Mouse (Mus musculus) ES-E14 (cell line): ENCODE data around the gene Dnase1l1. TPM values are rescaled to one million over a fixed set of nuclear protein-coding genes. Genes with fewer than 3 reads are reported as not detected.

Experiments
- DNase-seq: peaks from one replicate; pipeline ENCODE4 v3.0.0-alpha.2; 2013; ENCODE audit warnings: low read depth, low spot score
- H3K27ac ChIP-seq: 2 replicates; pipeline ENCODE4 v1.5.1; 2012; ENCODE audit warnings: low read depth, mild to moderate bottlenecking, low read length, moderate library complexity, mixed read lengths; ENCODE audit not compliant: poor library complexity, insufficient read depth, severe bottlenecking
- H3K36me3 ChIP-seq: 2 replicates; pipeline ENCODE4 v1.6.1; 2012; ENCODE audit warnings: mild to moderate bottlenecking, low read length, moderate library complexity, mixed read lengths; ENCODE audit not compliant: control insufficient read depth, poor library complexity, insufficient read depth, severe bottlenecking
- H3K4me1 ChIP-seq, 2 experiments: fragments of 150-350 bp in 1 of 2; sonication (generic) in 1 of 2; 2 replicates each; pipeline ENCODE4 v1.6.1; 2012; ENCODE audit warnings: low read length in 2 of 2, mild to moderate bottlenecking in 1 of 2, mixed read lengths in 1 of 2; ENCODE audit not compliant: control insufficient read depth in 2 of 2, insufficient read depth in 2 of 2, poor library complexity in 1 of 2
- H3K4me3 ChIP-seq, 2 experiments: fragments of 150-350 bp in 1 of 2; sonication (generic) in 1 of 2; 2 replicates each; pipeline ENCODE4 v1.5.1; 2012; ENCODE audit warnings: low read length in 2 of 2, low read depth in 1 of 2, mild to moderate bottlenecking in 1 of 2, mixed read lengths in 1 of 2; ENCODE audit not compliant: insufficient read depth in 1 of 2, poor library complexity in 1 of 2, severe bottlenecking in 1 of 2
- H3K9ac ChIP-seq: 2 replicates; pipeline ENCODE4 v1.6.1; 2012; ENCODE audit warnings: low read depth, mild to moderate bottlenecking, low read length, mixed read lengths; ENCODE audit not compliant: poor library complexity, insufficient read depth, severe bottlenecking
- H3K9me3 ChIP-seq: fragments of 150-350 bp; sonication (generic); 2 replicates; pipeline ENCODE4 v1.6.1; 2012; ENCODE audit warnings: low read depth, mild to moderate bottlenecking, low read length; ENCODE audit not compliant: control insufficient read depth, insufficient read depth
- CHD2 ChIP-seq: IDR thresholded peaks from 2 replicates; pipeline ENCODE4 v1.6.1; 2014; ENCODE audit warnings: mild to moderate bottlenecking, low read depth, low read length, inconsistent platforms
- HCFC1 ChIP-seq: IDR thresholded peaks from 2 replicates; pipeline ENCODE4 v1.6.1; 2012; ENCODE audit warnings: low read length, inconsistent platforms, borderline replicate concordance; ENCODE audit not compliant: insufficient read depth
- MAFK ChIP-seq: IDR thresholded peaks from 2 replicates; pipeline ENCODE4 v1.6.1; 2014; ENCODE audit warnings: mild to moderate bottlenecking, low read depth, low read length, inconsistent platforms; ENCODE audit not compliant: insufficient read depth
- ZC3H11A ChIP-seq: IDR thresholded peaks from 2 replicates; pipeline ENCODE4 v1.6.1; 2012; ENCODE audit warnings: low read depth, mild to moderate bottlenecking, inconsistent platforms, low read length, borderline replicate concordance
- ZNF384 ChIP-seq: IDR thresholded peaks from 2 replicates; pipeline ENCODE4 v1.6.1; 2012; ENCODE audit warnings: low read depth, low read length, inconsistent platforms
- in situ Hi-C, 2 experiments: fragments of 600-800 bp; cut with MboI; formaldehyde crosslinking; loops; one replicate each; pipeline ENCODE4 v1.15.1; 2025; ENCODE audit warnings: low sequenced_read_pairs in 2 of 2, inconsistent platforms in 1 of 2; ENCODE audit not compliant: unreplicated experiment in 2 of 2
- total RNA-seq: library from RNA; depleted of rRNA; stranded (reverse); fragments of 300-350 nt; gene quantifications from 2 replicates; pipeline ENCODE4 v1.2.3, GENCODE M21; 2012

Gene Dnase1l1
- total RNA-seq, 1 experiment = 3.9 TPM

DNA sequence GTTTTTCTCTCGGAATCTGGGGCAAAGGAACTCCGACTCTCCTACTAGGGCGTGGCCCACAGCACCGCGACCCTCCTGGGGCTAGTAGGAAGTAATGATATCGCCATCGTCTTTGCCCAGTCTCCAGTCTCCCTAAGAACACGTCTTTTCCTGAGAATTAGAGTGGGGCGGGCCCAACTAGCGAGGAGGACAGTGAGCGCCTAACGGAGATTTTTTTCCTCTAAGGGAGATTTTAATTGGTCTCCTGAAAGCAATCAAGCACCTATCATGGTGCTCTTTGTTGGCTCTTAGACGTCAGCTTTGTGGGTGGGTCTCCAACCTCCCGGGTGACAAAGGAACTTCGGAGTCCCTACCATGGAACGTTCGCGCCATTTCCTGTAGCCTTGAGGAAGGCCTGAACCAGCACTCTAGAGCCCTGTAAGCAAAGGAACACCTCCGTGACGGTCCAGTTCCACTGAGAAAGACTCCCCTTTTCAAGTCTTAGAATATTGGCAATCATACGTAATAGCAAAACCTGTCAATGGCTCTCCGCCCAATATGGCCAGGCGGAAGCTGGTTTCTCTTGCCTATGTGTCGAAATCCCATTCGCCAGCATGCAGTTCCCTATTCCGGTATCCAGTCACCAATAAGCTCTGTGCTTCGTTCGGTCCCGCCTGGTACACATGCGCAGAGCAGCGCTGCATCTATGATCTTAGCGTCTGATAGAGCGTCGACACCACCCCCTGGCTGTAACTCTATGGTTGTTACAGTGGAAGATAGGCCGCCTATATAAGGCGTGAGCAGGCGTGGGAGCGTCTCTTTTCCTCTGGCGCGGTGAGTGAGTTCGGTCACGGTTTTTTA lies 11.9 kb downstream of the Dnase1l1 start, which contains the start of gene Rpl10:
Rpl10 (plus strand) TSS at position 751 of the 840 bp plus-strand sequence.
- in situ Hi-C loops = no loop called here
- DNase-seq = peak; percentile 82
- Histone ChIP-seq H3K9me3 (no peaks in the 10 kb centered on the region), H3K27ac (peak within 1 kb of the TSS; percentile 93), H3K36me3 (peaks cover 18% of the 10 kb centered on the region), H3K4me3 (peak within 1 kb of the TSS; percentile 86 to 95), H3K4me1 (peaks cover 0 to 2% of the 10 kb centered on the region in 2 experiments; a peak in 1 of 4 replicates), H3K9ac (peak within 1 kb of the TSS; percentile 98)
- TF ChIP-seq HCFC1 (peak; percentile 71; the same call in 1 of the 2 replicates), CHD2 (peak; percentile 30; the same call in 1 of the 2 replicates), ZC3H11A (no peak), ZNF384 (peak; percentile 72), MAFK (no peak)

DNA sequence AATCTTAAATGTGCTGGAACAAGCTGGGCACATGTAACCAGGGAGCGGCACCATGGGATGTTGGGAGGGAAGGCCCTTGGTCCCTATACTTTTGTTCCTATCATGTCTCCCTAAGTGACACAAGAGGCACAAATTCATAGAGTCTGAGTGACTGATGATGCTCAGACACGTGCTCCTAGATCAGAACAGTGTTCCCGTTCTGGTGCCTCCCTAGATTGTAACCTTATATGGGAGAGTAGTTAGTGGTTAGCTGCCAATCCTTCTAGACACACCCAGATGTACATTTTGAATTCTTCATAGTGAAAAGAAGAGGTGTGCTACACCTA lies 12.4 kb downstream of the Dnase1l1 start:
- H3K9me3 ChIP-seq = no peaks in the 10 kb centered on the region
- H3K27ac ChIP-seq = peak overlapping the region; percentile 92
- H3K4me1 ChIP-seq = peaks cover 0 to 2% of the 10 kb centered on the region in 2 experiments; a peak in 1 of 4 replicates
- H3K36me3 ChIP-seq = peaks cover 18% of the 10 kb centered on the region
- peak overlapping the region; percentile 62 to 86 for H3K4me3 ChIP-seq
- in situ Hi-C loops = no loop called here
- TF ChIP-seq ZNF384 (no peak), HCFC1 (no peak), CHD2 (no peak)
- DNase-seq = no peak
- peak overlapping the region; percentile 87 for H3K9ac ChIP-seq

DNA sequence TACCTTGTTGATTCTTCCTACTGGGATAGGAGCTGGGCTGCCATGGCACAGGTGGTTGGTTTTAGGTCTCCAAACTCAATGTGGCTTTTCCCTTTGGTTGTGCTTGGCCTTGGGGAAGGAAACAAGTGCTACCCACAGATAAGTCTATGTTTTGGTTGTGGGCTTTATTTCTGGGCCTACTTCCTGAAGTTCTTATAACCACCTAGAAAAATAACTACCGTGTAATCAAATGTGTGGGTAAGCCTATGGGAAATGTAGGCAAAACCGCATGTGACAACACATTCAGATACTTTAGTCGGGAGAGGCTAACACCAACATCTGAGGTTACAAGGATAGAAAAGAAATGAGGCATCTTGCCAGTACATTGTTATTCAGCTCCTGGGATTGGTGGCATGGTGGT lies 24.4 kb downstream of the Dnase1l1 start:
- in situ Hi-C loops = no loop called here
- no peak for TF ChIP-seq HCFC1
- TF ChIP-seq MAFK = no peak
- no peak for TF ChIP-seq CHD2
- no peak for TF ChIP-seq ZNF384
- no peak for TF ChIP-seq ZC3H11A
- DNase-seq = no peak
- H3K9ac ChIP-seq = no peak overlapping the region
- no peak overlapping the region for H3K4me3 ChIP-seq
- no peaks in the 10 kb centered on the region for H3K9me3 ChIP-seq
- H3K36me3 ChIP-seq = peaks cover 10% of the 10 kb centered on the region
- no peak overlapping the region for H3K27ac ChIP-seq
- no peaks in the 10 kb centered on the region for H3K4me1 ChIP-seq

DNA sequence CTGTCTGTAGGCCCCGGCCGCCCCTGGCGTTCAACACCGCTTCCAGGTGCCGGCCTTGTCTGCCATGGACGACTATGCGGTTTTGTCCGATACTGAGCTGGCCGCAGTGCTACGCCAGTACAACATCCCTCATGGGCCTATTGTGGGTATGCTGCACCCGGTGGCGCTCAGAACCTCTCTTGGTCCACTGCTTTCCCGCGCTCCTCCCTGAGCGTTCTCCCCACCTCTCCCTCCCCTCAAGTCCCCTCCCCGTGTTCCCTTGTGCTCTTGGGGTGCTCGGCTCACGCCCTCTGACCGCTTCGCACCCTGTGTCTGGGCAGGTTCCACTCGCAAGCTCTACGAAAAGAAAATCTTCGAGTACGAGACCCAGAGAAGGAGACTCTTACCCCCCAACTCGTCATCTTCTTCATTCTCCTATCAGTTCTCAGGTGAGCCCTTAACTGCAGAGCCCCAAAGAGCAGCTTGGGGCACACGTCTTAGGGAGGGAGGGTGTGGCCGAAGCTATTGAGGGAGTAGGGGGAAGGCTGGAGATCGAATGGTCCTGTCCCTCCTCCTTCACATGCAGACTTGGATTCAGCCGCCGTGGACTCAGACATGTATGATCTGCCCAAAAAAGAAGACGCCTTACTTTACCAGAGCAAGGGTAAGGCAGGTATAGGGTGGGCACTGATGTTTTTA lies 27.1 kb downstream of the Dnase1l1 start:
- peak overlapping the region; percentile 71 for H3K27ac ChIP-seq
- no peak for DNase-seq
- H3K36me3 ChIP-seq = peaks cover 10% of the 10 kb centered on the region
- H3K4me1 ChIP-seq = no peaks in the 10 kb centered on the region
- in situ Hi-C loops = no loop called here
- H3K4me3 ChIP-seq = peak overlapping the region; percentile 78 to 88
- H3K9me3 ChIP-seq = no peaks in the 10 kb centered on the region
- no peak for TF ChIP-seq MAFK
- TF ChIP-seq HCFC1 = no peak
- TF ChIP-seq CHD2 = no peak
- no peak for TF ChIP-seq ZC3H11A
- TF ChIP-seq ZNF384 = no peak
- H3K9ac ChIP-seq = peak overlapping the region; percentile 89
